Mouse (Mus musculus) bone marrow macrophage, adult 2 months (primary cell): ENCODE data around the gene Evi5.

Experiments
- CTCF ChIP-seq: IDR thresholded peaks from 2 replicates; pipeline ENCODE4 v1.5.1; 2012; ENCODE audit warnings: low read depth, mild to moderate bottlenecking, low read length, moderate library complexity
- POLR2A ChIP-seq: IDR thresholded peaks from 2 replicates; pipeline ENCODE4 v1.6.1; 2012; ENCODE audit warnings: mild to moderate bottlenecking, low read depth, low read length, borderline replicate concordance

DNA sequence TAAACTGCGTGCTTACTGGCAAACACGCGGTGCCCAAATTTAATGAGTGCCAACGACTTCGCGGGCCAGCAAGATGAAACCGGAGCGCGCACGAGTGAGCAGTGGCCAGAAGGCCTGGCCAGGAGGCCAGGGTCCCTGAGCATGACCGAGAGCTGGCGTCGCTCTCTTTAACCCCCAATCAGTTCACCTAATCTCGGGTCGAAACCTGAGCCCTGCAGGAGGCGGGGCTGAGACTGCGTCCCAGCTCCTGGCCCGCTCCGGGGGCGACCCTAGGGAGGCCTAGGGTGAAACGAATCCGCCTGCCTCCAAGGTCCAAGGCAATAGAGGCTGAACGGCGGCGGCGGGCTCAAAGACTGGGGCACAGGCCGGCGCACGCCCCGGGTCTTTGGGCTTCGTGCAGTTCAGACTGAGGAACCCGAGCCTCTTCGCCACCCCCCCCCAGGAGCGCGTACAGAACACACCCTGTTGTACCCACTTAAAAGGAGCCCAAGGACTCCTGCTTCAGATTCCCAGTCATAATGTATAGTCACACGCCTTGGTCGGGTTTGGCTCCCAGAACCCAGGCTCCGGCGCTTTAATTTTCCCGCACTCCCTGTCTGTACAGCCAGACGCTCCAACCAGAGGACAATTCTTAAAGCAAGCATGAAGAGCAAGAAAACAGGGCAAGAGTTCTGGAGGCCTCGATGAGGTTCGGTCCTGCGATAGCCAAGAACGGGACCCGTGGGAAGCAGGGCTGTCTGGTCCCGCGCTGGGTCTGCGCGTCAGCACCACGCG lies 150.1 kb downstream of the Evi5 start:
- no peak for TF ChIP-seq POLR2A
- no peak for TF ChIP-seq CTCF
